Mouse (Mus musculus) kidney, postnatal 10 days (tissue): Measurements from ENCODE around the gene Isg20l2.

Source experiments
- DNase-seq: peaks from one replicate; pipeline ENCODE4 v3.0.0; 2021; ENCODE audit warnings: mixed read lengths

Isg20l2 gene

GRCm38 (mm10) chr3:87980728-87981127 is 50.6 kb downstream of the Isg20l2 start:
- no peak for DNase-seq

- no peak for DNase-seq
Observed at GRCm38 (mm10) chr3:87981214-87981760, 51.2 kb downstream of the Isg20l2 start.

GRCm38 (mm10) chr3:87981894-87982835 is 52.1 kb downstream of the Isg20l2 start:
- DNase-seq: peak; percentile 79

GRCm38 (mm10) chr3:87982836-87983601 is 52.9 kb downstream of the Isg20l2 start:
- peak; percentile 78 for DNase-seq

GRCm38 (mm10) chr3:87983627-87984026 is 53.5 kb downstream of the Isg20l2 start:
- no peak for DNase-seq

GRCm38 (mm10) chr3:87984094-87984493 is 54.0 kb downstream of the Isg20l2 start:
- DNase-seq: no peak

GRCm38 (mm10) chr3:87985505-87986320 is 55.6 kb downstream of the Isg20l2 start:
- peak; percentile 70 for DNase-seq

- peak; percentile 99 for DNase-seq
Observed at GRCm38 (mm10) chr3:87986868-87987267, 56.8 kb downstream of the Isg20l2 start.

GRCm38 (mm10) chr3:87987633-87988032 is 57.5 kb downstream of the Isg20l2 start:
- DNase-seq: peak; percentile 57

- DNase-seq: no peak
Observed at GRCm38 (mm10) chr3:87988068-87988467, 58.0 kb downstream of the Isg20l2 start.

GRCm38 (mm10) chr3:87989935-87990334 is 59.8 kb downstream of the Isg20l2 start:
- DNase-seq: no peak
